Mouse (Mus musculus) CH12.LX (cell line): ENCODE results near the gene Cox11. TPM values are rescaled to one million over a fixed set of nuclear protein-coding genes. Genes with fewer than 3 reads are reported as not detected.

Experiments used
- DNase-seq: peaks from one replicate; pipeline ENCODE4 v3.0.0-alpha.2; 2013; ENCODE audit errors: extremely low read depth
- H3K27ac ChIP-seq: 2 replicates; pipeline ENCODE4 v1.5.1; 2012; ENCODE audit warnings: low read depth, mild to moderate bottlenecking, control low read depth, moderate library complexity; ENCODE audit not compliant: insufficient read depth
- H3K27me3 ChIP-seq: replicated peaks from 2 replicates; pipeline ENCODE3; 2012; ENCODE audit warnings: inconsistent platforms
- H3K36me3 ChIP-seq, 2 experiments: replicated peaks in 1 of 2; 2 replicates each; pipeline versions ENCODE3 to v1.6.1; 2012; ENCODE audit warnings: inconsistent platforms in 1 of 2, low read length in 1 of 2, mild to moderate bottlenecking in 1 of 2, mixed read lengths in 1 of 2, moderate library complexity in 1 of 2; ENCODE audit not compliant: control insufficient read depth in 1 of 2, insufficient read depth in 1 of 2
- H3K4me1 ChIP-seq, 2 experiments: 2 replicates each; pipeline ENCODE4 v1.6.1; 2012; ENCODE audit warnings: inconsistent platforms in 1 of 2, moderate library complexity in 1 of 2; ENCODE audit not compliant: insufficient read depth in 2 of 2, control insufficient read depth in 1 of 2
- H3K4me2 ChIP-seq: 2 replicates; pipeline ENCODE4 v1.6.1; 2012; ENCODE audit warnings: low read depth, mild to moderate bottlenecking, control low read depth; ENCODE audit not compliant: poor library complexity, insufficient read depth, severe bottlenecking
- H3K4me3 ChIP-seq, 3 experiments: fragments of 150-350 bp in 1 of 3; sonication (generic) in 1 of 3; replicated peaks in 1 of 3; 2 replicates each; pipeline versions ENCODE3 to v1.5.1; 2011 to 2012; ENCODE audit warnings: low read depth in 2 of 3, low read length in 2 of 3, mild to moderate bottlenecking in 2 of 3, moderate library complexity in 2 of 3, control low read depth in 1 of 3, improper control_type of control experiment in 1 of 3, inconsistent platforms in 1 of 3, mixed read lengths in 1 of 3; ENCODE audit not compliant: poor library complexity in 1 of 3
- H3K79me2 ChIP-seq: replicated peaks from 2 replicates; pipeline ENCODE4 v1.6.1; 2012; ENCODE audit warnings: mild to moderate bottlenecking, moderate library complexity; ENCODE audit not compliant: control insufficient read depth, poor library complexity, insufficient read depth, severe bottlenecking; ENCODE audit errors: extremely low read depth
- H3K9ac ChIP-seq: 2 replicates; pipeline ENCODE4 v1.6.1; 2012; ENCODE audit warnings: low read depth, mild to moderate bottlenecking, control low read depth, moderate library complexity; ENCODE audit not compliant: insufficient read depth
- H3K9me3 ChIP-seq: replicated peaks from 2 replicates; pipeline ENCODE3; 2012; ENCODE audit warnings: low read length, inconsistent platforms, mixed read lengths
- BHLHE40 ChIP-seq: IDR thresholded peaks from 2 replicates; pipeline ENCODE4 v1.6.1; 2011; ENCODE audit warnings: mild to moderate bottlenecking, low read depth, low read length, improper control_type of control experiment
- CHD2 ChIP-seq: IDR thresholded peaks from 2 replicates; pipeline ENCODE4 v1.6.1; 2011; ENCODE audit warnings: low read length, improper control_type of control experiment
- CTCF ChIP-seq, 2 experiments: IDR thresholded peaks in 1 of 2; conservative IDR thresholded peaks in 1 of 2; 2 replicates each; pipeline ENCODE4 v1.5.1; 2011 to 2012; ENCODE audit warnings: low read depth in 2 of 2, low read length in 2 of 2, improper control_type of control experiment in 1 of 2, inconsistent platforms in 1 of 2, mild to moderate bottlenecking in 1 of 2, moderate library complexity in 1 of 2
- E2F4 ChIP-seq: IDR thresholded peaks from 2 replicates; pipeline ENCODE4 v1.6.1; 2011; ENCODE audit warnings: low read depth, low read length, improper control_type of control experiment; ENCODE audit not compliant: insufficient replicate concordance
- ELF1 ChIP-seq: IDR thresholded peaks from 2 replicates; pipeline ENCODE4 v1.6.1; 2014; ENCODE audit warnings: low read depth, mild to moderate bottlenecking, inconsistent platforms, low read length, improper control_type of control experiment
- EP300 ChIP-seq: IDR thresholded peaks from 2 replicates; pipeline ENCODE4 v1.6.1; 2011; ENCODE audit warnings: low read length, improper control_type of control experiment
- ETS1 ChIP-seq: conservative IDR thresholded peaks from 2 replicates; pipeline ENCODE4 v1.6.1; 2012; ENCODE audit warnings: low read depth, mild to moderate bottlenecking, inconsistent platforms, low read length, improper control_type of control experiment, moderate library complexity
- GABPA ChIP-seq: IDR thresholded peaks from 2 replicates; pipeline ENCODE4 v1.6.1; 2012; ENCODE audit warnings: low read depth, low read length, improper control_type of control experiment, inconsistent platforms; ENCODE audit not compliant: insufficient replicate concordance
- JUND ChIP-seq: conservative IDR thresholded peaks from 2 replicates; pipeline ENCODE4 v1.6.1; 2011; ENCODE audit warnings: low read depth, low read length, improper control_type of control experiment
- KAT2A ChIP-seq: IDR thresholded peaks from 2 replicates; pipeline ENCODE4 v1.6.1; 2012; ENCODE audit warnings: low read length, improper control_type of control experiment, inconsistent platforms; ENCODE audit not compliant: insufficient replicate concordance
- MAFK ChIP-seq: IDR thresholded peaks from 2 replicates; pipeline ENCODE4 v1.6.1; 2011; ENCODE audit warnings: low read length, improper control_type of control experiment; ENCODE audit not compliant: insufficient replicate concordance
- MAX ChIP-seq: IDR thresholded peaks from 2 replicates; pipeline ENCODE4 v1.6.1; 2011; ENCODE audit warnings: low read length, improper control_type of control experiment
- MXI1 ChIP-seq: IDR thresholded peaks from 2 replicates; pipeline ENCODE4 v1.6.1; 2011; ENCODE audit warnings: mild to moderate bottlenecking, low read depth, low read length, improper control_type of control experiment
- NRF1 ChIP-seq: IDR thresholded peaks from 2 replicates; pipeline ENCODE4 v1.6.1; 2014; ENCODE audit warnings: low read depth, mild to moderate bottlenecking, inconsistent platforms, low read length, improper control_type of control experiment, moderate library complexity
- PAX5 ChIP-seq: IDR thresholded peaks from 2 replicates; pipeline ENCODE4 v1.6.1; 2012; ENCODE audit warnings: low read length, inconsistent platforms, mixed read lengths
- POLR2AphosphoS2 ChIP-seq: IDR thresholded peaks from 2 replicates; pipeline ENCODE4 v1.6.1; 2011; ENCODE audit warnings: low read depth, low read length, improper control_type of control experiment
- RAD21 ChIP-seq: IDR thresholded peaks from 2 replicates; pipeline ENCODE4 v1.6.1; 2011; ENCODE audit warnings: low read depth, mild to moderate bottlenecking, low read length, improper control_type of control experiment, moderate library complexity
- RCOR1 ChIP-seq: conservative IDR thresholded peaks from 2 replicates; pipeline ENCODE4 v1.6.1; 2012; ENCODE audit warnings: low read depth, mild to moderate bottlenecking, inconsistent platforms, low read length, improper control_type of control experiment
- SIN3A ChIP-seq: IDR thresholded peaks from 2 replicates; pipeline ENCODE4 v1.6.1; 2012; ENCODE audit warnings: low read length, improper control_type of control experiment, inconsistent platforms
- SMC3 ChIP-seq: IDR thresholded peaks from 2 replicates; pipeline ENCODE4 v1.6.1; 2011; ENCODE audit warnings: low read depth, low read length, improper control_type of control experiment
- TBP ChIP-seq: conservative IDR thresholded peaks from 2 replicates; pipeline ENCODE4 v1.6.1; 2011; ENCODE audit warnings: low read depth, low read length, improper control_type of control experiment
- TCF12 ChIP-seq: IDR thresholded peaks from 2 replicates; pipeline ENCODE4 v1.6.1; 2014; ENCODE audit warnings: low read depth, mild to moderate bottlenecking, inconsistent platforms, low read length, improper control_type of control experiment
- USF2 ChIP-seq: conservative IDR thresholded peaks from 2 replicates; pipeline ENCODE4 v1.6.1; 2011; ENCODE audit warnings: low read depth, low read length, improper control_type of control experiment
- ZC3H11A ChIP-seq: IDR thresholded peaks from 2 replicates; pipeline ENCODE4 v1.6.1; 2012; ENCODE audit warnings: low read depth, mild to moderate bottlenecking, inconsistent platforms, low read length, improper control_type of control experiment
- ZKSCAN1 ChIP-seq: IDR thresholded peaks from 2 replicates; pipeline ENCODE4 v1.6.1; 2012; ENCODE audit warnings: low read depth, inconsistent platforms, low read length, improper control_type of control experiment, borderline replicate concordance
- dilution Hi-C: fragments of 300-500 bp; cut with MboI; formaldehyde crosslinking; loops from 2 replicates; pipeline ENCODE4 v1.14.3; 2020; ENCODE audit warnings: low sequenced_read_pairs; ENCODE audit not compliant: extremely low pct_unique_long_range_greater_than_20kb, extremely low pct_ligation_motif_present
- in situ Hi-C: fragments of 300-500 bp; cut with MboI; formaldehyde crosslinking; loops from 3 replicates; pipeline ENCODE4 v1.14.3; 2019; ENCODE audit warnings: low sequenced_read_pairs, low pct_ligation_motif_present, low pct_unique_long_range_greater_than_20kb, mixed read lengths
- polyA plus RNA-seq: library from polyadenylated mRNA; unstranded; fragments of >175 nt; gene quantifications from 2 replicates; pipeline ENCODE4 v1.2.1, GENCODE M21; 2012; ENCODE audit warnings: low read depth; ENCODE audit not compliant: insufficient read length
- total RNA-seq, 2 experiments: library from RNA; depleted of rRNA; stranded (reverse); fragments of 300-350 nt in 1 of 2; fragments of >200 nt in 1 of 2; gene quantifications; 2 replicates each; pipeline ENCODE4 v1.2.3; 2012 to 2014

Gene Cox11
- total and polyA plus RNA-seq, 3 experiments = 43.2 to 64.3 (median 61.4) TPM

DNA sequence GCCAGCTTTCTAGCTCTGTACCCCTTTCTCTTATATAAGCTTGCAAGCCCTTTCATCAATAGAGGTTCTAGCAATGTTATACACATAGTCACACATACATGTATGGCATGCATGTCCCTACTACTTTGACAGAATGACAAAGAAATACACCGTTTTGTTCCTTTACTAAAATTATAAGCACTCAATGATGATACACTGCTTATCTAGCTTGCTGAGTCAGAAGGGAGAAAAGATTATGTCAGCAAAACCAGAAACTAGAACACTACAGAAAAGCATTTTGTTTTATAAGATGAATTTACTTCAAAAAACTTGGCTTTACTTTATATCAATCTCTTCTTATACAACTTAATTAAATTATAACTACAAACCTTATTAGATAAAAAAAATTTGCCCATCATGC is 12.8 kb upstream of the Cox11 start:
- Histone ChIP-seq H3K4me3 (no peak overlapping the region), H3K27me3 (no peaks in the 10 kb centered on the region), H3K9ac (no peak overlapping the region), H3K79me2 (no peaks in the 10 kb centered on the region), H3K27ac (no peak overlapping the region), H3K36me3 (peaks cover 5 to 10% of the 10 kb centered on the region in 2 experiments), H3K4me2 (no peak overlapping the region), H3K4me1 (peaks cover 0 to 9% of the 10 kb centered on the region in 2 experiments; a peak in 2 of 4 replicates), H3K9me3 (no peaks in the 10 kb centered on the region)
- dilution Hi-C loops (no loop called here), in situ Hi-C loops (no loop called here)
- DNase-seq = no peak
- no peak for TF ChIP-seq JUND
- TF ChIP-seq MAX = no peak
- TF ChIP-seq USF2 = no peak
- TF ChIP-seq POLR2AphosphoS2 = no peak
- TF ChIP-seq CHD2 = no peak
- no peak for TF ChIP-seq KAT2A
- TF ChIP-seq RAD21 = no peak
- TF ChIP-seq CTCF (conservative IDR thresholded peaks at IDR 0.05 in 1 of 2, IDR thresholded peaks at IDR 0.05 in 1 of 2; ENCODE audit: low read depth in 2 of 2, low read length in 2 of 2) = no peak
- TF ChIP-seq ELF1 = no peak
- no peak for TF ChIP-seq SMC3
- TF ChIP-seq EP300 = no peak
- TF ChIP-seq TBP = no peak
- TF ChIP-seq BHLHE40 = no peak
- TF ChIP-seq MAFK = no peak

DNA sequence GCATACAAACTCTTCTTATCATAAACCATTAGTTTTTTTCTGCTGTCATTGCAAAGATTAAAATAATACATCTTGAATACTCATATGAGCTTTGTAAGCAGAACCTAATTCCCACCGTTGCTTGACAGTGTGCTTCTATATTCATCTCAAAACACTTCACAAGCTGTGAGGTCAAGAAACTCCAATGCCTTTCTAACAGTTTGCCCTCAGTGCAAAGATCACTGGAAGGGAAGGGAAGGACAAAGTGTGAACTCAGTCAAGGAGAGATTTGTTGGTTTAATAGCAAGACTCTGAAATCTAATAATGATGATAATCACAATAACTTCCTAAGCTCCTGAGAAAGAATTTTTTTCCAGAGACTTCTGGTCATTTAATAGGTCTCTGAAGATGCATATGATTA is 10.2 kb upstream of the Cox11 start:
- no peaks in the 10 kb centered on the region for H3K79me2 ChIP-seq
- in situ Hi-C loops = no loop called here
- peaks cover 0 to 5% of the 10 kb centered on the region in 2 experiments for H3K36me3 ChIP-seq
- no peak overlapping the region for H3K4me3 ChIP-seq
- no peak for DNase-seq
- no peaks in the 10 kb centered on the region for H3K27me3 ChIP-seq
- peaks cover 0 to 8% of the 10 kb centered on the region in 2 experiments; a peak in 2 of 4 replicates for H3K4me1 ChIP-seq
- TF ChIP-seq NRF1 = no peak
- TF ChIP-seq SMC3 = no peak
- TF ChIP-seq MAX = no peak
- no peak for TF ChIP-seq E2F4
- TF ChIP-seq PAX5 = no peak
- no peak for TF ChIP-seq ELF1
- no peak for TF ChIP-seq ZKSCAN1
- no peak for TF ChIP-seq USF2
- TF ChIP-seq RCOR1 = no peak
- TF ChIP-seq TCF12 = no peak
- TF ChIP-seq MXI1 = no peak
- no peak for TF ChIP-seq MAFK
- no peak for TF ChIP-seq GABPA
- no peak for TF ChIP-seq ETS1
- TF ChIP-seq SIN3A = no peak
- TF ChIP-seq POLR2AphosphoS2 = no peak
- no peak for TF ChIP-seq CTCF (conservative IDR thresholded peaks at IDR 0.05 in 1 of 2, IDR thresholded peaks at IDR 0.05 in 1 of 2; ENCODE audit: low read depth in 2 of 2, low read length in 2 of 2)
- no peak for TF ChIP-seq ZC3H11A
- TF ChIP-seq BHLHE40 = no peak
- TF ChIP-seq, all 38 proteins: peak for 0
- dilution Hi-C loops = no loop called here
- H3K9me3 ChIP-seq = no peaks in the 10 kb centered on the region
- no peak overlapping the region for H3K27ac ChIP-seq
- H3K4me2 ChIP-seq = no peak overlapping the region
- no peak overlapping the region for H3K9ac ChIP-seq
